Mouse (Mus musculus) liver, embryonic 14.5 days (tissue): ENCODE results near the gene Ambra1. TPM values are rescaled to one million over a fixed set of nuclear protein-coding genes. Genes with fewer than 3 reads are reported as not detected.

Source experiments
- ATAC-seq: fragments of 200-750 bp; cut with Nextera tagmentation; 2 replicates; pipeline ENCODE4 v1.8.0; 2017; ENCODE audit warnings: moderate number of reproducible peaks, mild to moderate bottlenecking, moderate library complexity; ENCODE audit not compliant: insufficient read depth
- DNase-seq, 3 experiments: peaks; one replicate each; pipeline ENCODE4 v3.0.0-alpha.2; 2012 to 2013; ENCODE audit warnings: low read depth in 3 of 3, low spot score in 3 of 3
- H3K27ac ChIP-seq: fragments of 300-500 bp; sonication (generic); 2 replicates; pipeline ENCODE4 v1.5.1; 2014; ENCODE audit warnings: moderate library complexity, mild to moderate bottlenecking, control low read depth, inconsistent platforms
- H3K27me3 ChIP-seq: fragments of 300-500 bp; sonication (generic); 2 replicates; pipeline ENCODE4 v1.6.1; 2014; ENCODE audit warnings: mild to moderate bottlenecking, low read length, moderate library complexity; ENCODE audit not compliant: control insufficient read depth, insufficient read depth
- H3K36me3 ChIP-seq: fragments of 300-500 bp; sonication (generic); replicated peaks from 2 replicates; pipeline ENCODE4 v1.6.1; 2014; ENCODE audit warnings: low read depth; ENCODE audit not compliant: control insufficient read depth, insufficient read depth
- H3K4me1 ChIP-seq, 2 experiments: fragments of 200-500 bp in 1 of 2; fragments of 300-500 bp in 1 of 2; sonication (generic) in 1 of 2; replicated peaks; 2 replicates each; pipeline ENCODE4 v1.6.1; 2012 to 2014; ENCODE audit warnings: antibody characterized with exemption in 1 of 2, inconsistent platforms in 1 of 2, low read length in 1 of 2; ENCODE audit not compliant: control insufficient read depth in 2 of 2, insufficient read depth in 2 of 2
- H3K4me2 ChIP-seq: fragments of 300-500 bp; sonication (generic); 2 replicates; pipeline ENCODE4 v1.6.1; 2014; ENCODE audit warnings: low read depth, mild to moderate bottlenecking, control low read depth, moderate library complexity
- H3K4me3 ChIP-seq, 2 experiments: fragments of 200-500 bp in 1 of 2; fragments of 300-500 bp in 1 of 2; sonication (generic) in 1 of 2; 2 replicates each; pipeline ENCODE4 v1.5.1; 2012 to 2014; ENCODE audit warnings: low read depth in 2 of 2, low read length in 2 of 2, mild to moderate bottlenecking in 2 of 2, control low read depth in 1 of 2, inconsistent platforms in 1 of 2, moderate library complexity in 1 of 2; ENCODE audit not compliant: insufficient read depth in 1 of 2
- H3K9ac ChIP-seq: fragments of 300-500 bp; sonication (generic); replicated peaks from 2 replicates; pipeline ENCODE4 v1.6.1; 2014; ENCODE audit warnings: mild to moderate bottlenecking, control low read depth, moderate library complexity
- H3K9me3 ChIP-seq: fragments of 300-500 bp; sonication (generic); 2 replicates; pipeline ENCODE4 v1.6.1; 2016; ENCODE audit warnings: low read length, mixed read lengths; ENCODE audit not compliant: control insufficient read depth
- CTCF ChIP-seq: IDR thresholded peaks from 2 replicates; pipeline ENCODE4 v1.5.1; 2016; ENCODE audit warnings: antibody characterized with exemption, low read depth, control low read depth
- EP300 ChIP-seq: IDR thresholded peaks from 2 replicates; pipeline ENCODE4 v1.6.1; 2016; ENCODE audit warnings: antibody characterized with exemption, low read depth
- WGBS: fragments of 180-500 bp; shearing (Covaris S2); extraction: QIAGEN DNeasy Blood & Tissue Kit; methylation state at CpG from one replicate; pipeline ENCODE4 v1.1.7; 2014; ENCODE audit not compliant: insufficient replicate concordance; 5-methylcytosine and 5-hydroxymethylcytosine counted together
- polyA plus RNA-seq, 2 experiments: library from polyadenylated mRNA; depleted of rRNA in 1 of 2; stranded (reverse) in 1 of 2; unstranded in 1 of 2; fragments of >200 nt; fragmentation: Nextera tagmentation in 1 of 2; extraction: Ambion mirVana in 1 of 2; gene quantifications; 2 replicates each; pipeline versions ENCODE4 v1.2.1 to v1.2.3; 2012 to 2014

The Ambra1 gene
- polyA plus RNA-seq, 2 experiments: 3.9 TPM

GRCm38 (mm10) chr2:91925442-91925841 is 195.5 kb downstream of the Ambra1 start:
- Histone ChIP-seq H3K4me3 (no peak overlapping the region), H3K4me2 (no peak overlapping the region), H3K36me3 (no peaks in the 10 kb centered on the region), H3K27me3 (peaks cover 51% of the 10 kb centered on the region), H3K27ac (no peak overlapping the region), H3K9ac (no peak overlapping the region), H3K4me1 (peaks cover 0 to 8% of the 10 kb centered on the region in 2 experiments; a peak in 2 of 4 replicates), H3K9me3 (no peaks in the 10 kb centered on the region)
- no peak for ATAC-seq
- TF ChIP-seq EP300 (no peak), CTCF (no peak)
- DNase-seq: no peak
- 74% methylated on average over 15 of the region's 15 CpGs for WGBS

DNA sequence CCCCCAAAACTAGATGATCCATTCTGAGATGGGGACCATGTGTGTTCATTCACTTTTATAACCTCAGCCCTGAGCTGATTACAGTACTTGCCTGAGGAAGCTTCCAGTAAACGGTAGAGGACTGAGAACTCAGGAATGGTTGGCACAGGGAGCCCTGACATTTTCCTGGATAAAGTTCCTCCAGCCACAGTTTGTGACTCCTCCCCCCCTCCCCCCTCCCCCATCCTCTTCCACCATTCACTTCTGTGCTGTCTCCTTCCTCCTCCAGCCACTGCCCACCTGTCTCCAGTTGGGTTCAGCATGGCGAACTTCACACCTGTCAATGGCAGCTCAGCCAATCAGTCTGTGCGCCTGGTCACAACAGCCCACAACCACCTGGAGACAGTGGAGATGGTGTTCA is 197.0 kb downstream of the Ambra1 start, which contains the start of gene Chrm4:
Gene Chrm4 (plus strand): TSS at position 301 of the 400 bp plus-strand sequence.
- peaks cover 0 to 9% of the 10 kb centered on the region in 2 experiments; a peak in 3 of 4 replicates for H3K4me1 ChIP-seq
- H3K9ac ChIP-seq: no peak within 1 kb of the TSS
- H3K36me3 ChIP-seq: no peaks in the 10 kb centered on the region
- peaks cover 50% of the 10 kb centered on the region for H3K27me3 ChIP-seq
- DNase-seq: no peak
- WGBS: 81% methylated on average over 3 of the region's 3 CpGs
- H3K9me3 ChIP-seq: no peaks in the 10 kb centered on the region
- H3K4me3 ChIP-seq: no peak within 1 kb of the TSS
- H3K27ac ChIP-seq: no peak within 1 kb of the TSS
- no peak within 1 kb of the TSS; the same call in 1 of the 2 replicates for H3K4me2 ChIP-seq
- no peak for ATAC-seq
- TF ChIP-seq CTCF (no peak), EP300 (no peak)

DNA sequence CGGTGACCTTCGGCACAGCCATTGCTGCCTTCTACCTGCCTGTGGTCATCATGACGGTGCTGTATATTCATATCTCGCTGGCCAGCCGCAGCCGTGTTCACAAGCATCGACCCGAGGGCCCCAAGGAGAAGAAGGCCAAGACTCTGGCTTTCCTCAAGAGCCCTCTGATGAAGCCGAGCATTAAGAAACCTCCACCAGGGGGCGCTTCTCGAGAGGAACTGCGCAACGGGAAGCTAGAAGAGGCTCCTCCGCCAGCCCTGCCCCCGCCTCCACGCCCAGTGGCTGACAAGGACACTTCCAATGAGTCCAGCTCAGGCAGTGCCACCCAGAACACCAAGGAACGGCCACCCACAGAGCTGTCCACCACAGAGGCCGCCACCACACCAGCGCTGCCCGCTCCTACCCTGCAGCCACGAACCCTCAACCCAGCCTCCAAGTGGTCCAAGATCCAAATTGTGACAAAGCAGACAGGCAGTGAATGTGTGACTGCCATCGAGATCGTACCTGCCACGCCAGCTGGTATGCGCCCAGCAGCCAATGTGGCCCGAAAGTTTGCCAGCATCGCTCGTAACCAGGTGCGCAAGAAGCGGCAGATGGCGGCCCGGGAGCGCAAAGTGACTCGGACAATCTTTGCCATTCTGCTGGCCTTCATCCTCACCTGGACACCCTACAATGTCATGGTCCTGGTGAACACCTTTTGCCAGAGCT is 198.0 kb downstream of the Ambra1 start:
- no peak for TF ChIP-seq EP300
- TF ChIP-seq CTCF: peak; percentile 86
- DNase-seq (peak in 2 of 3 experiments; percentile 60 to 66), ATAC-seq (peak; percentile 6; the same call in 1 of the 2 replicates)
- no peak overlapping the region for H3K4me3 ChIP-seq
- WGBS: 35% methylated on average over 34 of the region's 34 CpGs
- no peaks in the 10 kb centered on the region for H3K36me3 ChIP-seq
- no peak overlapping the region; the same call in 1 of the 2 replicates for H3K4me2 ChIP-seq
- H3K27me3 ChIP-seq: peaks cover 40% of the 10 kb centered on the region
- H3K9ac ChIP-seq: no peak overlapping the region
- peaks cover 5 to 11% of the 10 kb centered on the region in 2 experiments for H3K4me1 ChIP-seq
- H3K9me3 ChIP-seq: no peaks in the 10 kb centered on the region
- no peak overlapping the region for H3K27ac ChIP-seq

GRCm38 (mm10) chr2:91928534-91929350 is 198.8 kb downstream of the Ambra1 start:
- Histone ChIP-seq H3K9ac (no peak overlapping the region), H3K9me3 (no peaks in the 10 kb centered on the region), H3K4me3 (no peak overlapping the region), H3K27ac (no peak overlapping the region), H3K4me2 (no peak overlapping the region), H3K27me3 (peaks cover 32% of the 10 kb centered on the region), H3K36me3 (no peaks in the 10 kb centered on the region), H3K4me1 (peaks cover 5 to 9% of the 10 kb centered on the region in 2 experiments)
- ATAC-seq: no peak
- TF ChIP-seq CTCF (no peak), EP300 (no peak)
- DNase-seq: no peak
- WGBS: 67% methylated on average over 23 of the region's 23 CpGs

- no peak overlapping the region for H3K27ac ChIP-seq
- H3K4me2 ChIP-seq: no peak overlapping the region
- 56% methylated on average over 3 of the region's 3 CpGs for WGBS
- no peak overlapping the region for H3K9ac ChIP-seq
- no peak for TF ChIP-seq CTCF
- no peak for TF ChIP-seq EP300
- H3K4me3 ChIP-seq: no peak overlapping the region
- no peaks in the 10 kb centered on the region for H3K9me3 ChIP-seq
- peaks cover 5 to 7% of the 10 kb centered on the region in 2 experiments for H3K4me1 ChIP-seq
- no peak for DNase-seq
- peaks cover 25% of the 10 kb centered on the region for H3K27me3 ChIP-seq
- no peak for ATAC-seq
- no peaks in the 10 kb centered on the region for H3K36me3 ChIP-seq
Observed at GRCm38 (mm10) chr2:91929455-91929854, 199.5 kb downstream of the Ambra1 start.
